Mouse (Mus musculus) hindbrain, embryonic 11.5 days (tissue): ENCODE results near the gene Rnf157. TPM values are rescaled to one million over a fixed set of nuclear protein-coding genes. Genes with fewer than 3 reads are reported as not detected.

ENCODE experiments used
- ATAC-seq: fragments of 200-750 bp; cut with Nextera tagmentation; 2 replicates; pipeline ENCODE4 v1.8.0; 2017; ENCODE audit warnings: mild to moderate bottlenecking, moderate TSS enrichment, moderate library complexity; ENCODE audit not compliant: low FRiP score
- DNase-seq: peaks from one replicate; pipeline ENCODE4 v3.0.0-alpha.2; 2015; ENCODE audit warnings: low spot score
- H3K27ac ChIP-seq: fragments of 300-500 bp; sonication (generic); 2 replicates; pipeline ENCODE4 v1.5.1; 2014; ENCODE audit warnings: mild to moderate bottlenecking, low read depth, low read length
- H3K27me3 ChIP-seq: fragments of 300-500 bp; sonication (generic); 2 replicates; pipeline ENCODE4 v1.6.1; 2014; ENCODE audit warnings: mild to moderate bottlenecking, low read length, moderate library complexity, mixed read lengths; ENCODE audit not compliant: control insufficient read depth, insufficient read depth
- H3K36me3 ChIP-seq: fragments of 300-500 bp; sonication (generic); 2 replicates; pipeline ENCODE4 v1.6.1; 2014; ENCODE audit warnings: mild to moderate bottlenecking, low read length, moderate library complexity, mixed read lengths; ENCODE audit not compliant: control insufficient read depth, insufficient read depth
- H3K4me1 ChIP-seq: fragments of 300-500 bp; sonication (generic); replicated peaks from 2 replicates; pipeline ENCODE4 v1.6.1; 2014; ENCODE audit warnings: low read length, mixed read lengths; ENCODE audit not compliant: control insufficient read depth, insufficient read depth
- H3K4me2 ChIP-seq: fragments of 300-500 bp; sonication (generic); replicated peaks from 2 replicates; pipeline ENCODE4 v1.6.1; 2014; ENCODE audit warnings: mild to moderate bottlenecking, low read depth, low read length
- H3K4me3 ChIP-seq: fragments of 300-500 bp; sonication (generic); 2 replicates; pipeline ENCODE4 v1.5.1; 2014; ENCODE audit warnings: low read depth, low read length
- H3K9ac ChIP-seq: fragments of 300-500 bp; sonication (generic); 2 replicates; pipeline ENCODE4 v1.6.1; 2014; ENCODE audit warnings: low read depth, low read length
- H3K9me3 ChIP-seq: fragments of 300-500 bp; sonication (generic); 2 replicates; pipeline ENCODE4 v1.6.1; 2016; ENCODE audit warnings: low read length; ENCODE audit not compliant: control insufficient read depth
- WGBS: fragments of 180-500 bp; shearing (Covaris S2); extraction: QIAGEN DNeasy Blood & Tissue Kit; methylation state at CpG from one replicate; pipeline ENCODE4 v1.1.7; 2014; 5-methylcytosine and 5-hydroxymethylcytosine counted together
- polyA plus RNA-seq: library from polyadenylated mRNA; unstranded; fragments of >200 nt; fragmentation: Nextera tagmentation; extraction: Ambion mirVana; gene quantifications from 2 replicates; pipeline ENCODE4 v1.2.1, GENCODE M21; 2014

The Rnf157 gene
- polyA plus RNA-seq, 1 experiment from 2014 or later, result 16.0 TPM

- DNase-seq (no peak), ATAC-seq (no peak)
- Histone ChIP-seq H3K9ac (no peak overlapping the region), H3K4me2 (no peak overlapping the region), H3K4me1 (no peaks in the 10 kb centered on the region; the same call in 1 of the 2 replicates), H3K27ac (no peak overlapping the region), H3K9me3 (no peaks in the 10 kb centered on the region), H3K36me3 (no peaks in the 10 kb centered on the region), H3K27me3 (no peaks in the 10 kb centered on the region), H3K4me3 (no peak overlapping the region)
- WGBS, result 52% methylated on average over 8 of the region's 8 CpGs
Measured at GRCm38 (mm10) chr11:116312359-116312758, 100.5 kb downstream of the Rnf157 start.

DNA sequence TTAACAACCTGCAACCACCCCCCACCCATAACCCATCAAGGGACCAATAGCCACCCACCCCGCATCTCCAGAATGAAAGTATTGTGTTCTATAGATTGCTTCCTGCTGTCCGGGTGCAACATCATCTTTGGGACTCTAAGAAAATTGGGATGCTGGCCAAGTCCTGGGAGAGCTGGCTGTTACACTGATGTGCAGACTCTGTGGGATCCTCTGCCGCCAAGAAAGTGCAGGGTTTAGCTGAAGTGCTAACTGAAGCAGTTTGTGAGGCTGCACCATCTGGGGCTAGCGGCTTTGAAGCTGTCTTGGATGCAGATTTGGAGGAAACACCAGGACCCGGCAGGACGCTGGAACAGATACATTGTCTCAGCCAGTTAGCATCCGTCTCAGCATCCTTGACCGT lies 101.7 kb downstream of the Rnf157 start:
- Histone ChIP-seq H3K4me2 (no peak overlapping the region), H3K36me3 (no peaks in the 10 kb centered on the region), H3K27ac (no peak overlapping the region), H3K9ac (no peak overlapping the region), H3K9me3 (no peaks in the 10 kb centered on the region), H3K27me3 (no peaks in the 10 kb centered on the region), H3K4me3 (no peak overlapping the region), H3K4me1 (no peaks in the 10 kb centered on the region; the same call in 1 of the 2 replicates)
- ATAC-seq (no peak), DNase-seq (no peak)
- WGBS, result 57% methylated on average over 8 of the region's 8 CpGs

GRCm38 (mm10) chr11:116309601-116310000 lies 103.2 kb downstream of the Rnf157 start:
- Histone ChIP-seq H3K9ac (no peak overlapping the region), H3K27ac (no peak overlapping the region), H3K27me3 (no peaks in the 10 kb centered on the region), H3K36me3 (0 out of 2 replicates have a peak, but pooled peaks cover 1% of the 10 kb centered on the region), H3K4me2 (no peak overlapping the region), H3K4me1 (no peaks in the 10 kb centered on the region), H3K4me3 (no peak overlapping the region), H3K9me3 (no peaks in the 10 kb centered on the region)
- ATAC-seq (no peak), DNase-seq (no peak)
- WGBS, result 76% methylated on average over 3 of the region's 3 CpGs

- Histone ChIP-seq H3K36me3 (0 out of 2 replicates have a peak, but pooled peaks cover 2% of the 10 kb centered on the region), H3K9ac (no peak overlapping the region), H3K9me3 (no peaks in the 10 kb centered on the region), H3K4me1 (no peaks in the 10 kb centered on the region), H3K4me2 (no peak overlapping the region), H3K4me3 (no peak overlapping the region), H3K27me3 (no peaks in the 10 kb centered on the region), H3K27ac (no peak overlapping the region)
- no peak for DNase-seq
- 92% methylated on average over 12 of the region's 12 CpGs for WGBS
- no peak for ATAC-seq
Measured at GRCm38 (mm10) chr11:116307762-116308531, 104.9 kb downstream of the Rnf157 start.

DNA sequence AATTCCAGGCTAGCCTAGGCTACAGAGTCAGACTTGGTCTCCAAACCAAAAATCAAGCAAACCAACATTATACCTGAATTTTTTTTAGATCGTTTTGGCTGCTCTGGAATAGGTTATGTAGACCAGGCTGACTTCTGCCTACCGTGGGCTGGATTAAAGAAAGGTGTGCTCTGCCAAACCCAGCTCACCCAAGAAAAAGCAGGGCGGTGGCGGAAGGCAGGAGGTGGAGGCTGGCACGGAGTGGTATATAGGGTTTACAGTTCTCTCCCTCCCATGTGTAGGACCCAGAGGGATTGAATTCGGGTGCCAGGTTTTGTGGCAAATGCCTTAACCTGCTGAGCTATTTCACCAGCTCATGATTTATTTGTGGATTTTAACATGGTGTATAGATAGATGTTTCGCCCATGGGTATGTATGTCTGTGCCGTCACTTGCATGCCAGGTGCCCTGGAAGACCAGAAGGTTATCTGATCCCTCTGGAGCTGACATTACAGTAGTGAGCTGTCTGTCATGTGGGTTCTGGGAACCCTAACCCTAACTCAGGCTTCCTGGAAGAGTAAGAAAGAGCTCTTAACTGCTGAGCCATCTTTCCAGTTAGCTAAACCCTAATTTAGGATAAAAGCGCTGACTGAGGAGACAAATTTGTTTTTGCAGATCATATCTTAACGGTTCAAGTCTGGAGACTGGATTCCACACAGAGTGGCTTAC lies 105.7 kb downstream of the Rnf157 start, which contains the start of gene Exoc7:
Exoc7 (minus strand) TSS at position 215 of the 707 bp plus-strand sequence.
- Histone ChIP-seq H3K4me1 (no peaks in the 10 kb centered on the region), H3K27ac (0 out of 2 replicates have a peak within 1 kb of the TSS, but pooled peaks have one; percentile 27), H3K4me2 (peak within 1 kb of the TSS; percentile 78), H3K9ac (peak within 1 kb of the TSS; percentile 71), H3K27me3 (no peaks in the 10 kb centered on the region), H3K36me3 (0 out of 2 replicates have a peak, but pooled peaks cover 2% of the 10 kb centered on the region), H3K9me3 (no peaks in the 10 kb centered on the region), H3K4me3 (peak within 1 kb of the TSS; percentile 68)
- WGBS, result 88% methylated on average over 10 of the region's 10 CpGs
- peak; percentile 34; the same call in 1 of the 2 replicates for ATAC-seq
- DNase-seq, result no peak

DNA sequence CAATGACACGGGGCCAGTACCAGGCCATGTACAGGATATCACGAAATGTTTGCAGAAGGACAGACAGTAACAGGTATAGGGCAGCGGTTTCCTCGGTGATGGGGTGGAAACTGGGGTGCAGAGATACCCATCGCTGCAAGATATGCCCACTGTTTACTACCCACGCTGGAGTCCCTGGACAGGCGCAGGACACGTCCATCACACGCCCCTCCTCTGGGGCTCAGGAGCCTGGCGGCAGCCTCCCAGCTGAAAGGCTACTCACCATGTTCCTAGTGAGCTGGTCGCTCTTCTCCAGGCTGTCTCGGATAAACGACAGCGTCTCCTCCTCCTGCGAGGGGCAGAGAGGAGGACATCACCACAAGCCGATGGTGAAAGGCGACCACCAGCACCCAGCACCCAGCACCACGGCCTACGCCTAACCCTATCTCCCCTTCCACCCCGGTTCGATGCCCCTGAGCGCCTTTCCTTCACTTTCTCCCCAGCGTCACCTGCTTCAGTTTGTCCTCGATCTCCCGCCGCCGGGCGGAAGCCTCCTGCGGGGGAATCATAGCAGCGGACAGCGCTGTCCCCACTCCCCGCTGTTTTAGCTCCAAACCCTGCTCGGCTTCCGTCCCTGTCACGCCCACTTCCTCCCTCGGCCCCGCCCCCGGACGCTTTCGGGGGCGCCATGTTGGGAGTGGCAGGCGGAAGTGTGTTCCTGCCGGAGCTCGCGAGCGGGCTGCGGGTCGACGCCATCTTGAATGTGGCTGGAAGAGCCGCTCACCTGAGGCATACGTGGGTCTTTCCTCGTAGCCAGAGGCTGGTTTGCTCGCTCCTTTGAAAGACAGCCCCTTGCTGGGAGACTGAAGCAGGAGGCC lies 106.5 kb downstream of the Rnf157 start:
- WGBS, result 4% methylated on average over 51 of the region's 53 CpGs
- 0 out of 2 replicates have a peak overlapping the region, but pooled peaks have one; percentile 27 for H3K27ac ChIP-seq
- 0 out of 2 replicates have a peak, but pooled peaks cover 2% of the 10 kb centered on the region for H3K36me3 ChIP-seq
- H3K9me3 ChIP-seq, result no peaks in the 10 kb centered on the region
- DNase-seq (peak; percentile 98), ATAC-seq (peak; percentile 94)
- H3K4me3 ChIP-seq, result peak overlapping the region; percentile 68
- H3K4me1 ChIP-seq, result no peaks in the 10 kb centered on the region
- H3K4me2 ChIP-seq, result peak overlapping the region; percentile 78
- H3K27me3 ChIP-seq, result no peaks in the 10 kb centered on the region
- peak overlapping the region; percentile 71 for H3K9ac ChIP-seq

GRCm38 (mm10) chr11:116305423-116305822 lies 107.4 kb downstream of the Rnf157 start:
- DNase-seq (no peak), ATAC-seq (no peak)
- Histone ChIP-seq H3K36me3 (0 out of 2 replicates have a peak, but pooled peaks cover 3% of the 10 kb centered on the region), H3K27ac (no peak overlapping the region), H3K4me1 (no peaks in the 10 kb centered on the region), H3K4me2 (peak overlapping the region; percentile 78; the same call in 1 of the 2 replicates), H3K9ac (no peak overlapping the region), H3K27me3 (no peaks in the 10 kb centered on the region), H3K4me3 (no peak overlapping the region), H3K9me3 (no peaks in the 10 kb centered on the region)
- WGBS, result 99% methylated on average over 2 of the region's 2 CpGs

DNA sequence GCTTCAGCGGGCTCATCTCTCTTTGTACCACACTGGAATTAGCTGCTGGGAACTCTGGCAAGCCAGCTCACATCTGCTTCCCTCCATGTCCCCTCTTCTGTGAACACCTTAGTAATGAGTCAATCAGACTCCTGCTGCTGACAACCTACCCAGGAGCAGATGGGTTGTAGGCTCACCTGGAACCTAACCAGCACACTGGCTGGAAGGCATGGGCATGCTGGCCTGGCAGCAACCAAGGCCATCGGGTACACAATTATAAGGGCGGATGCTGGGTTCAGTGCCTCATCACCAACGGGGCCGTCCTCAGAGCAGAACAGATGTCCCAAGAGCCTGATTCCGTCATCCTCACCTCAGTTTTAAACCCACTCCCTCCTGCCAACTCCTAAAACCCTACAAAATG lies 114.2 kb downstream of the Rnf157 start:
- H3K4me1 ChIP-seq, result no peaks in the 10 kb centered on the region
- no peak overlapping the region for H3K9ac ChIP-seq
- WGBS, result 94% methylated on average over 6 of the region's 6 CpGs
- ATAC-seq, result no peak
- H3K4me2 ChIP-seq, result no peak overlapping the region
- no peak overlapping the region for H3K27ac ChIP-seq
- no peak overlapping the region for H3K4me3 ChIP-seq
- H3K27me3 ChIP-seq, result no peaks in the 10 kb centered on the region
- 0 out of 2 replicates have a peak, but pooled peaks cover 4% of the 10 kb centered on the region for H3K36me3 ChIP-seq
- no peak for DNase-seq
- no peaks in the 10 kb centered on the region for H3K9me3 ChIP-seq
